Mouse (Mus musculus) forebrain, embryonic 11.5 days (tissue): ENCODE measurements around the gene Sars. TPM values are rescaled to one million over a fixed set of nuclear protein-coding genes. Genes with fewer than 3 reads are reported as not detected.

ENCODE experiments used
- ATAC-seq: fragments of 200-750 bp; cut with Nextera tagmentation; replicated peaks from 2 replicates; pipeline ENCODE4 v1.8.0; 2017; ENCODE audit warnings: moderate TSS enrichment; ENCODE audit not compliant: low FRiP score
- DNase-seq: peaks from one replicate; pipeline ENCODE4 v3.0.0-alpha.2; 2017; ENCODE audit warnings: low spot score
- H3K27ac ChIP-seq: fragments of 300-500 bp; sonication (generic); 2 replicates; pipeline ENCODE4 v1.5.1; 2014; ENCODE audit warnings: low read depth, low read length
- H3K27me3 ChIP-seq: fragments of 300-500 bp; sonication (generic); 2 replicates; pipeline ENCODE4 v1.6.1; 2014; ENCODE audit warnings: mild to moderate bottlenecking, low read length, mixed read lengths; ENCODE audit not compliant: control insufficient read depth, insufficient read depth
- H3K36me3 ChIP-seq: fragments of 300-500 bp; sonication (generic); 2 replicates; pipeline ENCODE4 v1.6.1; 2014; ENCODE audit warnings: mild to moderate bottlenecking, low read length, moderate library complexity, mixed read lengths; ENCODE audit not compliant: control insufficient read depth, insufficient read depth
- H3K4me1 ChIP-seq: fragments of 300-500 bp; sonication (generic); replicated peaks from 2 replicates; pipeline ENCODE4 v1.6.1; 2014; ENCODE audit warnings: low read length, mixed read lengths; ENCODE audit not compliant: control insufficient read depth, insufficient read depth
- H3K4me2 ChIP-seq: fragments of 300-500 bp; sonication (generic); 2 replicates; pipeline ENCODE4 v1.6.1; 2014; ENCODE audit warnings: low read depth, mild to moderate bottlenecking, low read length, moderate library complexity, mixed read lengths; ENCODE audit not compliant: severe bottlenecking
- H3K4me3 ChIP-seq: fragments of 300-500 bp; sonication (generic); 2 replicates; pipeline ENCODE4 v1.5.1; 2014; ENCODE audit warnings: low read depth, low read length
- H3K9ac ChIP-seq: fragments of 300-500 bp; sonication (generic); 2 replicates; pipeline ENCODE4 v1.6.1; 2014; ENCODE audit warnings: low read length
- H3K9me3 ChIP-seq: fragments of 300-500 bp; sonication (generic); 2 replicates; pipeline ENCODE4 v1.6.1; 2016; ENCODE audit warnings: low read length, mixed read lengths; ENCODE audit not compliant: control insufficient read depth
- WGBS: fragments of 180-500 bp; shearing (Covaris S2); extraction: QIAGEN DNeasy Blood & Tissue Kit; methylation state at CpG from one replicate; pipeline ENCODE4 v1.1.7; 2014; 5-methylcytosine and 5-hydroxymethylcytosine counted together
- polyA plus RNA-seq: library from polyadenylated mRNA; unstranded; fragments of >200 nt; fragmentation: Nextera tagmentation; extraction: Ambion mirVana; gene quantifications from 2 replicates; pipeline ENCODE4 v1.2.1, GENCODE M21; 2014

The Sars gene
- polyA plus RNA-seq, 1 experiment from 2014 or later, result 180 TPM

DNA sequence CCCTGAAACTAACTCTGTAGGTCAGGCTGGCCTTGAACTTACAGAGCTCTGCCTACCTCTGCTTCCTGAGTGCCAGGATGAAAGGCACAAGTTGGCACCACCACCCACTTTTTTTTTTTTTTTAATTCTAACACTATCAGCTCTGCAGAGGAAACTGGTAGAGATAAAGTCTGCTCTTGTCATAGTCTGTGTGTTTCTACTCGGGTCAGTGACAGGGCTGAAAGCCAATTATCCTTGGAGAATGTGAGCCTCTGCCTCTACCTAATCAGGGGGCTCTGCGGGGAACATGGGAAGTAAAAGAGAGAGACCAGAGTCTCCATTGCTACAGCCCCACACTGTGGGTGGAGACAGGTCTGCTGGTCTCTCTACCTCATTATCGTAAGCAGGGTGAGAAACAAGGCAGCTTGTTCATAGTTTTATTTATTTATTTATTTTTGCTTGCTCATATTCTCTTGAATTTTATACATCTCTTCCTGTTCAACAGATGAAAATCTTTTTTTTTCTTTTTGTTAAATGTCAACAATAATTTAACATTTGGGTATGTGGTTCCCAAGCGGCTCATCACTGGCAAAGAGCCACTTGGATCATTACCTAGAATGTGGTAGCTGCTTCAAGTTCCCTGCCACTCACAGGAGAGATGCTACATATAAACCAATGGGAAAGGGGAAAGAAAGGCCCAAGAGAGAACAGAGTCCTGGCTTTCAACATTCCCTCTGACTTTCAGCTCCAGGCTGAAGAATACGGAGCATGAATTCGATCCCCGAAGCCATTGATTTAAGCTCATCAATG is 65.9 kb downstream of the Sars start:
- Histone ChIP-seq H3K4me2 (no peak overlapping the region), H3K9ac (no peak overlapping the region), H3K9me3 (no peaks in the 10 kb centered on the region), H3K36me3 (no peaks in the 10 kb centered on the region), H3K27me3 (no peaks in the 10 kb centered on the region), H3K4me3 (no peak overlapping the region), H3K4me1 (0 out of 2 replicates have a peak, but pooled peaks cover 7% of the 10 kb centered on the region), H3K27ac (no peak overlapping the region)
- no peak for DNase-seq
- ATAC-seq, result no peak
- 72% methylated on average over 7 of the region's 7 CpGs for WGBS

Other genes starting within 250 kb of the Sars start
- 3.1 and 3.2 TPM in 2 replicates for gene Cyb561d1, start 244.0 kb downstream of the Sars start, polyA plus RNA-seq
- 22.3 and 24.3 TPM in 2 replicates for gene Atxn7l2, start 234.3 kb downstream of the Sars start, polyA plus RNA-seq
- 2.3 and 3.5 TPM in 2 replicates for gene Sypl2, start 218.6 kb downstream of the Sars start, polyA plus RNA-seq
- 277 and 297 TPM in 2 replicates for gene Psma5, start 188.3 kb downstream of the Sars start, polyA plus RNA-seq
- gene Sort1, start 161.1 kb downstream of the Sars start, polyA plus RNA-seq, result 28.9 and 31.3 TPM in 2 replicates
- gene Mybphl, start 80.3 kb downstream of the Sars start, polyA plus RNA-seq, result not detected in 2 replicates
- gene Psrc1, start 61.4 kb downstream of the Sars start, polyA plus RNA-seq, result 99.5 and 102 TPM in 2 replicates
- 52.0 and 68.1 TPM in 2 replicates for gene Celsr2, start 29.7 kb downstream of the Sars start, polyA plus RNA-seq
- 0.63 and 0.68 TPM in 2 replicates for gene 1700013F07Rik, start 88.9 kb upstream of the Sars start, polyA plus RNA-seq
- gene 5330417C22Rik, start 91.3 kb upstream of the Sars start, polyA plus RNA-seq, result 2.2 and 2.8 TPM in 2 replicates
- gene Tmem167b, start 117.3 kb upstream of the Sars start, polyA plus RNA-seq, result 49.4 and 53.3 TPM in 2 replicates
- 55.3 and 63.1 TPM in 2 replicates for gene Taf13, start 126.5 kb upstream of the Sars start, polyA plus RNA-seq
- gene Wdr47, start 146.1 kb upstream of the Sars start, polyA plus RNA-seq, result 30.1 and 32.2 TPM in 2 replicates
- 64.7 and 73.9 TPM in 2 replicates for gene Clcc1, start 208.7 kb upstream of the Sars start, polyA plus RNA-seq